Mouse (Mus musculus): ENCODE data around the gene Fzd5.

Gene Fzd5

GRCm38 (mm10) chr1:64733453-64734245 lies 3.9 kb downstream of the Fzd5 start:
- no peak for DNase-seq (ENCODE audit: low spot score)

- DNase-seq (ENCODE audit: low spot score): no peak
Measured at GRCm38 (mm10) chr1:64732637-64733200, 4.8 kb downstream of the Fzd5 start.

GRCm38 (mm10) chr1:64732161-64732560 lies 5.4 kb downstream of the Fzd5 start:
- DNase-seq (ENCODE audit: low spot score): no peak

- DNase-seq (ENCODE audit: low spot score): no peak
Measured at GRCm38 (mm10) chr1:64731341-64732020, 6.1 kb downstream of the Fzd5 start.

GRCm38 (mm10) chr1:64730046-64730445 lies 7.5 kb downstream of the Fzd5 start:
- no peak for DNase-seq (ENCODE audit: low spot score)

- no peak for DNase-seq (ENCODE audit: low spot score)
Measured at GRCm38 (mm10) chr1:64721034-64721587, 16.4 kb downstream of the Fzd5 start.

GRCm38 (mm10) chr1:64717504-64717903 lies 20.0 kb downstream of the Fzd5 start:
- no peak for DNase-seq (ENCODE audit: low spot score)

- DNase-seq (ENCODE audit: low spot score): no peak
Measured at GRCm38 (mm10) chr1:64716589-64717304, 20.8 kb downstream of the Fzd5 start.

GRCm38 (mm10) chr1:64715458-64715857 lies 22.1 kb downstream of the Fzd5 start:
- no peak for DNase-seq (ENCODE audit: low spot score)

GRCm38 (mm10) chr1:64712006-64712760 lies 25.4 kb downstream of the Fzd5 start:
- DNase-seq (ENCODE audit: low spot score): no peak

- no peak for DNase-seq (ENCODE audit: low spot score)
Measured at GRCm38 (mm10) chr1:64709891-64710290, 27.7 kb downstream of the Fzd5 start.

GRCm38 (mm10) chr1:64706610-64707009 lies 30.9 kb downstream of the Fzd5 start:
- no peak for DNase-seq (ENCODE audit: low spot score)

GRCm38 (mm10) chr1:64705230-64705629 lies 32.3 kb downstream of the Fzd5 start:
- DNase-seq (ENCODE audit: low spot score): peak; percentile 59

GRCm38 (mm10) chr1:64701780-64702179 lies 35.8 kb downstream of the Fzd5 start:
- no peak for DNase-seq (ENCODE audit: low spot score)

GRCm38 (mm10) chr1:64695156-64695555 lies 42.4 kb downstream of the Fzd5 start:
- no peak for DNase-seq (ENCODE audit: low spot score)

GRCm38 (mm10) chr1:64691581-64691980 lies 46.0 kb downstream of the Fzd5 start:
- no peak for DNase-seq (ENCODE audit: low spot score)

GRCm38 (mm10) chr1:64691121-64691551 lies 46.4 kb downstream of the Fzd5 start:
- no peak for DNase-seq (ENCODE audit: low spot score)

- DNase-seq (ENCODE audit: low spot score): peak; percentile 94
Measured at GRCm38 (mm10) chr1:64690213-64691013, 47.1 kb downstream of the Fzd5 start, which contains the start of gene Ccnyl1. Ccnyl1 (plus strand) TSS chr1:64690455.

- DNase-seq (ENCODE audit: low spot score): no peak
Measured at GRCm38 (mm10) chr1:64689561-64690212, 47.9 kb downstream of the Fzd5 start.

- DNase-seq (ENCODE audit: low spot score): no peak
Measured at GRCm38 (mm10) chr1:64688046-64688445, 49.5 kb downstream of the Fzd5 start.

All from layer of hippocampus, adult 9-10 months (tissue).